Mouse (Mus musculus) limb, embryonic 12.5 days (tissue): Measurements from ENCODE around the gene Rmi2. TPM values are rescaled to one million over a fixed set of nuclear protein-coding genes. Genes with fewer than 3 reads are reported as not detected.

Experiments
- ATAC-seq: fragments of 200-750 bp; cut with Nextera tagmentation; 2 replicates; pipeline ENCODE4 v1.8.0; 2017; ENCODE audit warnings: low read depth, moderate TSS enrichment; ENCODE audit not compliant: insufficient number of reproducible peaks, insufficient read depth, low FRiP score, low TSS enrichment
- H3K27ac ChIP-seq: fragments of 300-500 bp; sonication (generic); 2 replicates; pipeline ENCODE4 v1.5.1; 2016; ENCODE audit warnings: mild to moderate bottlenecking, moderate library complexity
- H3K27me3 ChIP-seq: fragments of 300-500 bp; sonication (generic); 2 replicates; pipeline ENCODE4 v1.6.1; 2016; ENCODE audit warnings: mild to moderate bottlenecking, moderate library complexity
- H3K36me3 ChIP-seq: fragments of 300-500 bp; sonication (generic); 2 replicates; pipeline ENCODE4 v1.6.1; 2016; ENCODE audit warnings: mild to moderate bottlenecking, moderate library complexity
- H3K4me1 ChIP-seq: fragments of 300-500 bp; sonication (generic); replicated peaks from 2 replicates; pipeline ENCODE4 v1.6.1; 2016
- H3K4me2 ChIP-seq: fragments of 300-500 bp; sonication (generic); 2 replicates; pipeline ENCODE4 v1.6.1; 2016; ENCODE audit warnings: mild to moderate bottlenecking, moderate library complexity
- H3K4me3 ChIP-seq: fragments of 300-500 bp; sonication (generic); replicated peaks from 2 replicates; pipeline ENCODE4 v1.5.1; 2016; ENCODE audit warnings: mild to moderate bottlenecking
- H3K9ac ChIP-seq: fragments of 300-500 bp; sonication (generic); replicated peaks from 2 replicates; pipeline ENCODE4 v1.6.1; 2016; ENCODE audit warnings: mild to moderate bottlenecking, moderate library complexity
- H3K9me3 ChIP-seq: fragments of 300-500 bp; sonication (generic); 2 replicates; pipeline ENCODE4 v1.6.1; 2016; ENCODE audit warnings: mild to moderate bottlenecking, moderate library complexity
- WGBS: fragments of 180-500 bp; shearing (Covaris S2); methylation state at CpG from one replicate; pipeline ENCODE4 v1.1.7; 2016; 5-methylcytosine and 5-hydroxymethylcytosine counted together
- polyA plus RNA-seq: library from polyadenylated mRNA; unstranded; fragments of >200 nt; fragmentation: Nextera tagmentation; extraction: Ambion mirVana; gene quantifications from 2 replicates; pipeline ENCODE4 v1.2.1, GENCODE M21; 2016

Rmi2 gene
- polyA plus RNA-seq, 1 experiment from 2014 or later: 5.1 TPM

GRCm38 (mm10) chr16:10895906-10896305 lies 61.0 kb downstream of the Rmi2 start:
- H3K9me3 ChIP-seq: peaks cover 5% of the 10 kb centered on the region; the same call in 1 of the 2 replicates
- no peak overlapping the region for H3K4me2 ChIP-seq
- H3K4me3 ChIP-seq: no peak overlapping the region
- peak overlapping the region; percentile 53; the same call in 1 of the 2 replicates for H3K27ac ChIP-seq
- no peaks in the 10 kb centered on the region for H3K36me3 ChIP-seq
- no peaks in the 10 kb centered on the region for H3K27me3 ChIP-seq
- H3K9ac ChIP-seq: no peak overlapping the region
- 53% methylated on average over 3 of the region's 3 CpGs for WGBS
- ATAC-seq: no peak
- peaks cover 10% of the 10 kb centered on the region; the same call in 1 of the 2 replicates for H3K4me1 ChIP-seq

DNA sequence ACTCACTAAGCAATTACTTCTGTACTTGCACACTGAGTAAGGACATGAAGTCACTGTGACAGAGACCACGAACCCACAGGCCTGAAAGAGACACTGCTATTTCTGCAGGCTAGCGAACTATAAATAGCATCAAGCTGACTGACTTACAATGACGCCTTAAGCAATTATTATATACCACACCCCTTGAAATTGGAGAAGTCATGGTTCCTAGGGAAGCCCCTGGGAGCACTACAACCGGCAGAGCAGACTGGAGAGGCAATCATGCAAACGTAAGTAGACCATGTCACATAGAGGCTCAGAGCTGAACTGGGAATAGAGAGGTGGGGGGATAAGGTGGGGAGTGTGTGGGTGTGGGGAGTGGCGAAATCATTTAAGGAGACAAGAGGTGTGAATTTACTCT lies 62.5 kb downstream of the Rmi2 start:
- ATAC-seq: peak; percentile 61
- peaks cover 10% of the 10 kb centered on the region; the same call in 1 of the 2 replicates for H3K4me1 ChIP-seq
- no peaks in the 10 kb centered on the region for H3K36me3 ChIP-seq
- H3K9ac ChIP-seq: no peak overlapping the region
- H3K9me3 ChIP-seq: peaks cover 5% of the 10 kb centered on the region; the same call in 1 of the 2 replicates
- no peak overlapping the region for H3K4me3 ChIP-seq
- H3K27me3 ChIP-seq: no peaks in the 10 kb centered on the region
- 33% methylated on average over 6 of the region's 6 CpGs for WGBS
- no peak overlapping the region for H3K27ac ChIP-seq
- no peak overlapping the region for H3K4me2 ChIP-seq

DNA sequence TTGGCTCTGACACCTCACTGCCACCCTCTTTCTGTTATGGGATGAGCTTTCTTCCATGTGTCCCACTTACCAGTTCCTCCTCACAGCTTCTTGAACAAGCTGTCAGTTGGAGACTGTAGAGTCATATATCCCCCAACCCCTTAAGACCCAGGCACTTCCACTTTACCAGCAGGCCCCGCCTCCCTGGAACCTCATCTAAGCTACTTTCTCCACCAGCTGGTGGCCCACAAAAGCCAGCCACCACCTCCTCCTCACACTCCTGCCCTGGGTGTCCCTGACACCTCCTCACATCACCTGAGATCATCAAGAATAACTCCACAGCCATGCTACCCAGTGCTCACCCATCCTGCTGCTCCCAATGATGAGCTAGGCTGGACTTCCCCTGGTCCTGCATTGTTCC lies 65.9 kb downstream of the Rmi2 start:
- Histone ChIP-seq H3K36me3 (no peaks in the 10 kb centered on the region), H3K27ac (no peak overlapping the region), H3K4me3 (no peak overlapping the region), H3K4me1 (peaks cover 15% of the 10 kb centered on the region), H3K9ac (no peak overlapping the region), H3K9me3 (peaks cover 5% of the 10 kb centered on the region; the same call in 1 of the 2 replicates), H3K27me3 (no peaks in the 10 kb centered on the region), H3K4me2 (no peak overlapping the region)
- no peak for ATAC-seq
- WGBS: 82% methylated on average over 1 of the region's 1 CpGs

DNA sequence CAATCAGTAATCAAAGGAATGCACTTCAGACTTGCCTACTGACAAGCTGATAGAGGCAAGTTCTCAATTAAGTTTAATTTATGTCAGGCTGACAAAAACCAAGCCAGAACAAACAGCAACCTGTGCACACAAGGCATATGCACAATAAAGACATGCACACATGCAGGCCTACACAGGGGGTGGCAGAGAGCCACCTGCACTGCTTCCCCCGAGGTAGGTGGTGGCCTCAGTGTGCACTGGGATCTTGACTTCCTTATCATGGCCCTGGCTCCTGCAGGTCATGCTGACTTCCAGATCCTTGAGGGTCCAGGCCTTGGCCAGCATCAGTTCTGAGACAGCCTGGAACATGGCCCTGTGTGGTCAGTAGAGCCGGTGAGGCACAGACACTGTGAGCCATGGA lies 67.1 kb downstream of the Rmi2 start:
- Histone ChIP-seq H3K9ac (no peak overlapping the region), H3K9me3 (no peaks in the 10 kb centered on the region), H3K36me3 (no peaks in the 10 kb centered on the region), H3K27ac (0 out of 2 replicates have a peak overlapping the region, but pooled peaks have one; percentile 41), H3K4me1 (peaks cover 17% of the 10 kb centered on the region), H3K27me3 (no peaks in the 10 kb centered on the region), H3K4me3 (no peak overlapping the region), H3K4me2 (no peak overlapping the region)
- no peak for ATAC-seq
- WGBS: 54% methylated on average over 2 of the region's 2 CpGs

DNA sequence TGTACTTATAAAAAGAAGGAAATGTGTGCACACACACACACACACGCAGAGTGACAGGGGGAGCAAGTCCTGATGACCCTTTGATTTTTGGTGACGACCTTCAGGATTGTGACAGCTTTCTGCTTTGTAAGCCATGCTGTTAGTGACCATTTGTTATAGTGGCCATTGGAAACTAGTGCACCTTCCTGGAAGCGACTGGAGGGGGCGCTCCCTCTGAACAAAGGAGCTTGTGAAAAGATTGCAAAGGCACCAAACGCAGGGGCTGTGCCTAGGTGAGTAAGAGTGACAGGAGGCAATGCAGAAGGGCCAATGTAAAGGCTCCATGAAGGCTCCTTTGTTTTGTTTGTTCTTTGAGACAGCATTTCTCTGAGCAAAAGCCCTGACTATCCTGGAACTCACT lies 68.0 kb downstream of the Rmi2 start:
- H3K4me3 ChIP-seq: no peak overlapping the region
- H3K9ac ChIP-seq: no peak overlapping the region
- H3K4me2 ChIP-seq: no peak overlapping the region
- no peaks in the 10 kb centered on the region for H3K27me3 ChIP-seq
- H3K4me1 ChIP-seq: peaks cover 9% of the 10 kb centered on the region
- ATAC-seq: no peak
- H3K27ac ChIP-seq: no peak overlapping the region
- H3K36me3 ChIP-seq: no peaks in the 10 kb centered on the region
- no peaks in the 10 kb centered on the region for H3K9me3 ChIP-seq
- WGBS: 63% methylated on average over 5 of the region's 5 CpGs

DNA sequence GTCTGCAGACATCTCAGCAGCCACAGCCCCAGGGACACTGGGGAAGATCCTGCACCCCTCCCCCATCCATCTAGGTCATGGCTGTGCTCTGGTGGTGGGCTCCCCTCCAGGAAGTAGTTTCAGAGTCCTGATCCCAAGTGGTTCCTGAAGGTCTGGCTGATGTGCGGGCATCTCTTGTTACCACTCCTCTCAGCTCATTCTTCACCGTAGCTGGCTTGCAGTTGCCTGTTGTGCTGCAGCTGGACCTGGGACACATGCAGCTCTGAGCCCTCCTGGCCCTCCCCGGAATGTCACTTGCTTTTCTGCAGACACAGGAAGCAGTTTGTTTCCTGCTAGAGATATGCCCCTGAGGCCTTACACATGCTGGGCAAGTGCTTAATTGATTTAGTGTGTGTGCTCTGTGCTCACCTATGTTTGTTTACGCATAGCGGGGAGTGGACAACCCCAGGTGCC lies 70.8 kb downstream of the Rmi2 start:
- Histone ChIP-seq H3K27me3 (no peaks in the 10 kb centered on the region), H3K9ac (no peak overlapping the region), H3K4me3 (no peak overlapping the region), H3K4me1 (peaks cover 12% of the 10 kb centered on the region), H3K36me3 (no peaks in the 10 kb centered on the region), H3K9me3 (no peaks in the 10 kb centered on the region), H3K4me2 (no peak overlapping the region), H3K27ac (0 out of 2 replicates have a peak overlapping the region, but pooled peaks have one; percentile 46)
- WGBS: 21% methylated on average over 5 of the region's 5 CpGs
- ATAC-seq: no peak; the same call in 1 of the 2 replicates

DNA sequence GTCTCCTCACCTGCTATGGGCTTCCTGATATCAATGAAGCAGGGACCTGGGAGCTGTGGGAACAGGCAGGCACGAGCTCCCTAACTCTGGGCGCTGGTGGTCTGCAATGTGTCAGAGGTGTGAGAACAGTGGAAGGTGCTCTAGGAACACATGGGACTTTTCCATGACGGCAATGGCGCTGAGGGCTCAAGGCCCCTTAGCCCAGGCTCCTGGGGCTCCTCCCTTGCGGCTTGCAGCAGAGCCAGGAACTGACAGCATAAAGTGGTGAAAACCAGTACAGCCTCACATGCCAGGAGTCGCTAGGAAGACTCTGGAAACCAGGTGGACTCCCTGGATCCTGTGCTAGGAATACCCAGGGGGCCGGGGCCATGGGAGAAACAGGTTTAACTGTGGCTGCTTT lies 75.7 kb downstream of the Rmi2 start:
- Histone ChIP-seq H3K36me3 (no peaks in the 10 kb centered on the region), H3K9me3 (no peaks in the 10 kb centered on the region), H3K4me2 (no peak overlapping the region), H3K4me3 (no peak overlapping the region), H3K27me3 (no peaks in the 10 kb centered on the region), H3K4me1 (peaks cover 14% of the 10 kb centered on the region), H3K27ac (no peak overlapping the region), H3K9ac (no peak overlapping the region)
- ATAC-seq: no peak
- WGBS: 64% methylated on average over 7 of the region's 7 CpGs

DNA sequence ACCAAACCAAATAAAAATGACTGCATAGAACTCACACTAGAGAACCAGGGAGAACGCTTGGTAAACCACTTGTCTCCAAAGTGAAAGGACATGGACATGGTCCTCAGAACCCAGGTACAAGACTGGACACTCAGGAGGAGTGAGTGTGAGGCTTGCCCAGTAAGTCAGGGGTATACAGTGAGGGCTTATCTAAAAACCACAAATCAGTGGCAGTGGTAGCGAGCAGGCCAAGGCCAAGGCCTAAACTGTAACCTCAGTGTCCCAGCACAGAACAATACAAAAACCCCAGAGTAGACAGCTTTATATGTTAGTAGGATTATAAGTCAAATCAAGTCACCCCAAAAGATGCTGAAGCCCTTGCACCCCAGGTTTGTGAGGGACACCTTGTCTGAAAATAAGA lies 76.2 kb downstream of the Rmi2 start:
- no peak overlapping the region for H3K9ac ChIP-seq
- H3K4me3 ChIP-seq: no peak overlapping the region
- H3K4me1 ChIP-seq: peaks cover 14% of the 10 kb centered on the region
- no peak for ATAC-seq
- H3K27ac ChIP-seq: no peak overlapping the region
- no peaks in the 10 kb centered on the region for H3K9me3 ChIP-seq
- H3K27me3 ChIP-seq: no peaks in the 10 kb centered on the region
- no peak overlapping the region for H3K4me2 ChIP-seq
- WGBS: 90% methylated on average over 2 of the region's 2 CpGs
- no peaks in the 10 kb centered on the region for H3K36me3 ChIP-seq

- Histone ChIP-seq H3K9ac (no peak overlapping the region), H3K36me3 (no peaks in the 10 kb centered on the region), H3K4me2 (no peak overlapping the region), H3K9me3 (no peaks in the 10 kb centered on the region), H3K4me3 (no peak overlapping the region), H3K27ac (no peak overlapping the region), H3K27me3 (no peaks in the 10 kb centered on the region), H3K4me1 (peaks cover 24% of the 10 kb centered on the region)
- WGBS: 96% methylated on average over 4 of the region's 4 CpGs
- ATAC-seq: no peak
Measured at GRCm38 (mm10) chr16:10915066-10915465, 80.2 kb downstream of the Rmi2 start.

- no peak overlapping the region for H3K4me2 ChIP-seq
- no peaks in the 10 kb centered on the region for H3K9me3 ChIP-seq
- no peak for ATAC-seq
- no peaks in the 10 kb centered on the region for H3K36me3 ChIP-seq
- H3K4me1 ChIP-seq: peaks cover 19% of the 10 kb centered on the region
- H3K27ac ChIP-seq: no peak overlapping the region
- no peak overlapping the region for H3K4me3 ChIP-seq
- H3K27me3 ChIP-seq: no peaks in the 10 kb centered on the region
- WGBS: 35% methylated on average over 3 of the region's 3 CpGs
- no peak overlapping the region for H3K9ac ChIP-seq
Measured at GRCm38 (mm10) chr16:10916271-10916670, 81.4 kb downstream of the Rmi2 start.

- no peak overlapping the region for H3K4me2 ChIP-seq
- no peak overlapping the region for H3K4me3 ChIP-seq
- no peaks in the 10 kb centered on the region for H3K27me3 ChIP-seq
- H3K9me3 ChIP-seq: no peaks in the 10 kb centered on the region
- peaks cover 14% of the 10 kb centered on the region for H3K4me1 ChIP-seq
- no peak overlapping the region for H3K27ac ChIP-seq
- H3K36me3 ChIP-seq: no peaks in the 10 kb centered on the region
- ATAC-seq: no peak
- H3K9ac ChIP-seq: no peak overlapping the region
Measured at GRCm38 (mm10) chr16:10919856-10920255, 85.0 kb downstream of the Rmi2 start.

DNA sequence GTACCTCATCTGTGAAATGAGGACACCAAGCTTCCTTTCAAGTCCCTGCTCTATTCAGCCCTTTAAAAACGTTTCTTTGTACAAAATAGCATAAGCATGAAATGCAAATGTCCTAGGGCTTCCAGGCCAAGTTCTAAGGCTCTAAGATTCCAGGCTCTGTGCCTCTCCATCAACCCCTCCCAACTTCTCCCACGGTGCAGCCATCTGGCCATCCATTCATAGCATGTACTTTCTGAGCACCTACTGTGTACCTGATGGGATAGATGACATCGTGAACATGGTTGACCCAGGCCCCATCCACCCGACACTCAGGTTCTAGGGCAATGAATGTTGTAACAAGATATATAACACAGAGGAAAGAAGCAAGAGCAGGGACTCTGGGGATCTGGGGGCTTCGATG lies 88.7 kb downstream of the Rmi2 start:
- WGBS: 77% methylated on average over 5 of the region's 5 CpGs
- no peaks in the 10 kb centered on the region for H3K36me3 ChIP-seq
- no peak for ATAC-seq
- peaks cover 4% of the 10 kb centered on the region; the same call in 1 of the 2 replicates for H3K4me1 ChIP-seq
- H3K27me3 ChIP-seq: no peaks in the 10 kb centered on the region
- no peak overlapping the region for H3K4me3 ChIP-seq
- no peak overlapping the region for H3K9ac ChIP-seq
- H3K27ac ChIP-seq: no peak overlapping the region
- H3K4me2 ChIP-seq: no peak overlapping the region
- no peaks in the 10 kb centered on the region for H3K9me3 ChIP-seq
